Mouse (Mus musculus) adrenal gland, adult 8-10 months (tissue): ENCODE measurements around the gene A2ml1. TPM values are rescaled to one million over a fixed set of nuclear protein-coding genes. Genes with fewer than 3 reads are reported as not detected.
"Not testable (repeated sequence)": the region's sequence is repeated elsewhere in the genome, so short reads cannot be mapped to it uniquely, and the experiment has no call there.

Experiments
- DNase-seq: peaks from one replicate; pipeline ENCODE4 v3.0.0; 2022
- total RNA-seq, 4 experiments: library from RNA; stranded (reverse); gene quantifications; 2 replicates each; pipeline ENCODE4 v1.2.4; 2022

Gene A2ml1
- total RNA-seq, result not detected

GRCm38 (mm10) chr6:128581508-128581907 lies at the start of gene A2ml1:
TSS of gene A2ml1 (minus strand) at chr6:128581608.
- no peak for DNase-seq

GRCm38 (mm10) chr6:128629771-128630739 lies 48.6 kb upstream of the A2ml1 start:
- DNase-seq, result not testable (repeated sequence)

GRCm38 (mm10) chr6:128625246-128625645 lies 43.8 kb upstream of the A2ml1 start:
- DNase-seq, result not testable (repeated sequence)

GRCm38 (mm10) chr6:128624425-128624824 lies 43.0 kb upstream of the A2ml1 start:
- DNase-seq, result no peak

GRCm38 (mm10) chr6:128623433-128623832 lies 42.0 kb upstream of the A2ml1 start, which contains the start of gene Klrb1a:
TSS of gene Klrb1a (minus strand) at chr6:128623533.
- not testable (repeated sequence) for DNase-seq

GRCm38 (mm10) chr6:128622733-128623132 lies 41.3 kb upstream of the A2ml1 start:
- no peak for DNase-seq

- no peak for DNase-seq
Measured at GRCm38 (mm10) chr6:128606350-128606749, 24.9 kb upstream of the A2ml1 start.

GRCm38 (mm10) chr6:128604512-128604911 lies 23.1 kb upstream of the A2ml1 start:
- no peak for DNase-seq

GRCm38 (mm10) chr6:128602463-128603201 lies 21.2 kb upstream of the A2ml1 start:
- no peak for DNase-seq

GRCm38 (mm10) chr6:128602026-128602425 lies 20.6 kb upstream of the A2ml1 start:
- no peak for DNase-seq

GRCm38 (mm10) chr6:128599555-128599954 lies 18.1 kb upstream of the A2ml1 start:
- DNase-seq, result no peak

- no peak for DNase-seq
Measured at GRCm38 (mm10) chr6:128598256-128599047, 17.0 kb upstream of the A2ml1 start.

- DNase-seq, result peak; percentile 25
Measured at GRCm38 (mm10) chr6:128597121-128597522, 15.7 kb upstream of the A2ml1 start.

GRCm38 (mm10) chr6:128594651-128595050 lies 13.2 kb upstream of the A2ml1 start:
- peak; percentile 10 for DNase-seq

GRCm38 (mm10) chr6:128589426-128589825 lies 8.0 kb upstream of the A2ml1 start:
- DNase-seq, result no peak

GRCm38 (mm10) chr6:128587619-128588018 lies 6.2 kb upstream of the A2ml1 start:
- DNase-seq, result no peak

- DNase-seq, result no peak
Measured at GRCm38 (mm10) chr6:128585642-128586245, 4.3 kb upstream of the A2ml1 start.

- DNase-seq, result no peak
Measured at GRCm38 (mm10) chr6:128584070-128584660, 2.8 kb upstream of the A2ml1 start.

- DNase-seq, result no peak
Measured at GRCm38 (mm10) chr6:128577301-128577700, 4.1 kb downstream of the A2ml1 start.

GRCm38 (mm10) chr6:128566589-128566988 lies 14.8 kb downstream of the A2ml1 start:
- DNase-seq, result no peak

- no peak for DNase-seq
Measured at GRCm38 (mm10) chr6:128554049-128554448, 27.4 kb downstream of the A2ml1 start.
